Mouse (Mus musculus) bone marrow macrophage, adult 2 months (primary cell): Measurements from ENCODE around the gene Arhgef3. TPM values are rescaled to one million over a fixed set of nuclear protein-coding genes. Genes with fewer than 3 reads are reported as not detected.
A peak's percentile ranks its signal among the peaks of the same experiment; 100 is the strongest.

Source experiments
- H3K27ac ChIP-seq: 2 replicates; pipeline ENCODE4 v1.5.1; 2012; ENCODE audit warnings: low read depth, low read length; ENCODE audit not compliant: insufficient read depth
- H3K4me1 ChIP-seq: 2 replicates; pipeline ENCODE4 v1.6.1; 2012; ENCODE audit warnings: low read length; ENCODE audit not compliant: control insufficient read depth, insufficient read depth
- H3K4me3 ChIP-seq: 2 replicates; pipeline ENCODE4 v1.5.1; 2012; ENCODE audit warnings: mild to moderate bottlenecking, low read length, moderate library complexity; ENCODE audit not compliant: insufficient read depth
- CTCF ChIP-seq: IDR thresholded peaks from 2 replicates; pipeline ENCODE4 v1.5.1; 2012; ENCODE audit warnings: low read depth, mild to moderate bottlenecking, low read length, moderate library complexity
- POLR2A ChIP-seq: IDR thresholded peaks from 2 replicates; pipeline ENCODE4 v1.6.1; 2012; ENCODE audit warnings: mild to moderate bottlenecking, low read depth, low read length, borderline replicate concordance
- polyA plus RNA-seq: library from polyadenylated mRNA; stranded (reverse); fragments of >200 nt; gene quantifications from 2 replicates; pipeline ENCODE4 v1.2.4, GENCODE M21; 2012; ENCODE audit not compliant: missing spikeins, insufficient read depth, insufficient read length

Arhgef3 gene
- polyA plus RNA-seq, 1 experiment = 10.2 TPM

- TF ChIP-seq POLR2A = no peak
- TF ChIP-seq CTCF = no peak
- no peak overlapping the region for H3K4me3 ChIP-seq
- H3K27ac ChIP-seq = peak overlapping the region; percentile 28; the same call in 1 of the 2 replicates
- peaks cover 8% of the 10 kb centered on the region for H3K4me1 ChIP-seq
Observed at GRCm38 (mm10) chr14:27397526-27397925, 282.8 kb downstream of the Arhgef3 start.

GRCm38 (mm10) chr14:27400495-27400894, 285.8 kb downstream of the Arhgef3 start:
- TF ChIP-seq POLR2A (no peak), CTCF (no peak)
- Histone ChIP-seq H3K4me3 (no peak overlapping the region), H3K27ac (no peak overlapping the region), H3K4me1 (peaks cover 14% of the 10 kb centered on the region)

GRCm38 (mm10) chr14:27401717-27402278, 287.1 kb downstream of the Arhgef3 start:
- H3K4me1 ChIP-seq = peaks cover 17% of the 10 kb centered on the region
- H3K4me3 ChIP-seq = no peak overlapping the region
- no peak for TF ChIP-seq CTCF
- TF ChIP-seq POLR2A = no peak
- no peak overlapping the region for H3K27ac ChIP-seq

DNA sequence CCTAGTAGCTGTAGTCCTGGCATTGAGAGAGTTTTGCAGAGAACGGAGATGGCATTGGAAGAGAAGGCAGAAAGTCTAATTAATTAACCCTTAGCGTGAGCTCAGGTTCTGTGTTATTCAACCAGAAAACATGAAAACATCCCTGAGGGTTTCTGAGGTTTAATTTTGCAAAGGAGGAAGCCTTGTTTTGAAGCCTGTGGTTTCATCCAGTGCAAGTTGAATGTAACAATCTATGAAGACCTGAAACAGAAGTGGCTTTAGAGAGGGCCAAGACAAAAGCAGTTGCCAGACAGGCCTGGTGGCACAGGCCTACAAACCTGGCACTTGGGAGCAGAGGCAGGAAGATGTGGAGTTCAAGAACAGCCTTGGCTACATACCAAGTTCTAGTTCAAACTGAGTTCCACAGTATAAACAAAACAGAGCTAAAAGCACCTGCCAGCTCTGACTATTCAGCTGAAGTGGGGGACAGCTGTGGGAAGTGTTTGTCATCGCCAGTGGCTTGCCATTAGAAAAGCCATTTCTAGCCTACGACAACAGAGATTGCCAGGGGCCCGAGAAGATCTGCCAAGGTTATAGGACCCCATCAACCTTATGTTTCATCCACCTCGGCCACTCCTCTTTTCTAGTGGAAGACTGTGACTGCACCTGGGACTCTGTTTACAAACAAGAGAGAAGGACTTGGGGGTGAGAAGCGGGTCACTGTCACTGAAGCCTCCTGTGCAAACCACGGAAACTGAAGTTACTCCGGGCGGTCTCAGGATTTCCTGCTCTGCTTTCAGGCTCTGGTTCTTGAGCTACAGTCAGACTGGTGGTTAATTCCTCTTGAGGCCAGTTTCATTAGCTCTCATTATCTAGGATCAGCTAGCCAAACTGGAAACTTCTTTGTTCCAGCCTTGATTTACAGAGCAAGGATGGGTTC, 287.9 kb downstream of the Arhgef3 start:
- H3K27ac ChIP-seq = no peak overlapping the region
- H3K4me3 ChIP-seq = no peak overlapping the region
- peaks cover 11% of the 10 kb centered on the region for H3K4me1 ChIP-seq
- TF ChIP-seq POLR2A = no peak
- no peak for TF ChIP-seq CTCF

DNA sequence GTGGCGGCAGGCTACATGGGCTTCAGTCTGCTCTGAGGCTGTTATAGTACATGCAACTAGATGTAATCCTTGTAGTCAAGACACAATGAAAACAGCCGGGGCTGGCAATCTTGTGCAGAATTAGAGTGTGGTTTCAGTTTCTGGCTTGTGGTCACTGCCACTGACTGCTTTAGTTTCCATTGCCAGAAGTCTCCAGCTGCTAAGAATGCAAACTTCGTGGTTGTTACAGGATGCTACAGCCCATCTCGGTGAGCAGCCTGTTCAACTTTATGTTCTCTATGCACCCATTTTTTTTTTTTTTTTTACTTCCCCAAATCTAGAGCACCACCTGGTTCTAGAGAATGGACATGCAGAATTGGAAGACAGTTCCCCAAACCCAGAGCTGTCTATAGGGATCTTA, 290.8 kb downstream of the Arhgef3 start:
- no peak for TF ChIP-seq POLR2A
- no peak for TF ChIP-seq CTCF
- no peak overlapping the region for H3K4me3 ChIP-seq
- no peak overlapping the region for H3K27ac ChIP-seq
- peaks cover 9% of the 10 kb centered on the region for H3K4me1 ChIP-seq

DNA sequence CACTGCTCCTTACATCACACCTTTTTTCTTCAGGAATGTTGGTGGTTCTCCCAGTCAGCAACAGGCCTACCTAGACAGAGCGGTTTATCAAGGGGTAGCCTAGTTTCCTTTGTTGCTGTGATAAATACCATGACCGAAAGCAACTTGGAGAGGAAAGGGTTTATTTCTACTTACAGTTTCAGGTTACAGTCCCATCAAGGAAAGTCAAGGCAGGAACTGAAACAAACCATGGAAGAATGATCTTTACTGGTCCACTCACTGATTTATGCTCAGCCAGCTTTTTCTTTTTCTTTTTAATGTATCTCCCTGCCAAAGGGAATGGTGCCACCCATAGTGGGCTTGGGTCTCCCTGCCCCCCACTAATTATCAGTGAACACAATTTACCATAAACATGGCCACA, 291.2 kb downstream of the Arhgef3 start:
- no peak overlapping the region for H3K27ac ChIP-seq
- peaks cover 9% of the 10 kb centered on the region for H3K4me1 ChIP-seq
- TF ChIP-seq CTCF (no peak), POLR2A (no peak)
- no peak overlapping the region for H3K4me3 ChIP-seq

GRCm38 (mm10) chr14:27408240-27408639, 293.5 kb downstream of the Arhgef3 start:
- Histone ChIP-seq H3K4me3 (no peak overlapping the region), H3K4me1 (peaks cover 11% of the 10 kb centered on the region), H3K27ac (no peak overlapping the region)
- TF ChIP-seq POLR2A (no peak), CTCF (no peak)

DNA sequence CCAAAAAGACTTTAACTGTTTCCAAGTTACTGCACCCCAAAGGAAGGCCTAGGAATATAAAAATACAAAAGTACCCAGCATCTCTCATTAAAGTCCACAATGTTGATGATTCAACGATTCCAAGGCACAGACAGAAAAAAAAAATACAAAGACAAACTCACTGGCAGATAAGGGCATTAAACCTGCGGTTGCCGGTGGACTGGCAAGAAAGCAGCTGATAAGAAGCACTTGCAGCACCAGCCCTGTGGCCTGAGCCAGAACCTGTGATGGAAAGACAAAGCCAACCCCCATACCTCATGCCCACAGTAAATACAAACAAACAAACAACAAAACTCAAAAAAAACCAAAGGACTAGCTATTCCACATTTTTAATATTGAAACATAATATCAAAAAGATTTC, 295.0 kb downstream of the Arhgef3 start:
- TF ChIP-seq POLR2A (no peak), CTCF (no peak)
- Histone ChIP-seq H3K27ac (no peak overlapping the region), H3K4me3 (no peak overlapping the region)

DNA sequence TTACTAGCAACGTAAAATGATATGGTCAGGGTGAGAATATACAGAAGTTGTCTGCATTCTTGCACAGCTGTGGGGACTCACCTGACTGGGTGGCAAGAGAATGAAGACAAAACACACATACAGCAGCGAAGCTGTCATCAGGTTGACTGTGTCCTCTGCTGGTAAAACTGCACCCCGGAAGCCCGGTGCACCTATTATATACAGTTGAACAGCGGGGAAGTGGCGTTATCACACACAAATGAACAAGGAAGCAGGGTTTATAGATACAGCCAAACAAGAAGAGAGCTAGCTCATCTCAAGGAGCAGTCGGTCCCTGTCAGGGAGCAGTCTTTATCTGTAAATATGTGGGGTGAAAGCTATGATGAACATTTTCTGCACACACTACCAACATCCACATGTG, 296.8 kb downstream of the Arhgef3 start:
- no peak overlapping the region for H3K4me3 ChIP-seq
- no peak overlapping the region for H3K27ac ChIP-seq
- peaks cover 3% of the 10 kb centered on the region; the same call in 1 of the 2 replicates for H3K4me1 ChIP-seq
- no peak for TF ChIP-seq POLR2A

More for the DNA sequence above, 295.0 kb downstream of the Arhgef3 start:
- peaks cover 11% of the 10 kb centered on the region for H3K4me1 ChIP-seq

DNA sequence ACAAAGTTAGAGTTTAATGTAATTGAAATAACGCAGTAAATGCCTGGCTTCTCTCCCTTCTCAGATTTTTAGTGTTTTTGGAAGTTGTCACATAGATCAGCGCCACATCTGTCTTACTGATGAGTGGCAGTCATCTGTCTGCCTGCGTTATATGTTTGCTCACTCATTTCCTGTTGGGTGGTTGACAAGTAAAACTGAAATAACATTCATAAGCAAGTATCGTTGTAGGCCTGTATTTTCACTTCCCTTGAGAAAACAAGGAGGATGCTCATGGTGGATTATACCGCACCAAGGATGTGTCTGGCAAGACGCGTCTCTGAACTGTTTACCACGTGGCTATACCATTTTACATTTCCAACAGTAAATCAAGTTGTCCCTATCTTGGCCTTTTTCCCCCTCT, 298.0 kb downstream of the Arhgef3 start:
- TF ChIP-seq CTCF (no peak), POLR2A (no peak)
- Histone ChIP-seq H3K4me3 (no peak overlapping the region), H3K27ac (no peak overlapping the region), H3K4me1 (peaks cover 3% of the 10 kb centered on the region; the same call in 1 of the 2 replicates)
